Mouse (Mus musculus): ENCODE measurements around the gene Timm50. TPM values are rescaled to one million over a fixed set of nuclear protein-coding genes. Genes with fewer than 3 reads are reported as not detected.

The Timm50 gene
- polyA plus RNA-seq, 1 experiment from 2014 or later: 146 TPM

- ATAC-seq: no peak
- H3K27ac ChIP-seq: no peak overlapping the region
Observed at GRCm38 (mm10) chr7:28321974-28322720, 10.3 kb upstream of the Timm50 start.

GRCm38 (mm10) chr7:28318714-28319113, 6.8 kb upstream of the Timm50 start:
- H3K4me1 ChIP-seq: no peaks in the 10 kb centered on the region; the same call in 1 of the 2 replicates
- 89% methylated on average over 17 of the region's 17 CpGs for WGBS (ENCODE audit: insufficient replicate concordance)
- peaks cover 99% of the 10 kb centered on the region for H3K36me3 ChIP-seq
- no peaks in the 10 kb centered on the region for H3K9me3 ChIP-seq (replicated peaks)
- H3K9ac ChIP-seq: no peak overlapping the region
- no peaks in the 10 kb centered on the region for H3K27me3 ChIP-seq (replicated peaks)
- H3K4me2 ChIP-seq: no peak overlapping the region
- no peak for ATAC-seq
- no peak overlapping the region for H3K4me3 ChIP-seq
- no peak overlapping the region for H3K27ac ChIP-seq

More at GRCm38 (mm10) chr7:28321974-28322720, 10.3 kb upstream of the Timm50 start:
- Histone ChIP-seq H3K9ac (no peak overlapping the region), H3K27me3 (replicated peaks) (no peaks in the 10 kb centered on the region), H3K36me3 (peaks cover 100% of the 10 kb centered on the region), H3K4me2 (no peak overlapping the region), H3K4me3 (no peak overlapping the region), H3K9me3 (replicated peaks) (no peaks in the 10 kb centered on the region), H3K4me1 (no peaks in the 10 kb centered on the region; the same call in 1 of the 2 replicates)
- 78% methylated on average over 15 of the region's 15 CpGs for WGBS (ENCODE audit: insufficient replicate concordance)

- Histone ChIP-seq H3K4me2 (no peak overlapping the region), H3K9me3 (replicated peaks) (no peaks in the 10 kb centered on the region), H3K9ac (no peak overlapping the region), H3K36me3 (peaks cover 92% of the 10 kb centered on the region), H3K27ac (no peak overlapping the region), H3K4me3 (no peak overlapping the region), H3K27me3 (replicated peaks) (no peaks in the 10 kb centered on the region), H3K4me1 (peaks cover 2% of the 10 kb centered on the region)
- WGBS (ENCODE audit: insufficient replicate concordance): 76% methylated on average over 3 of the region's 3 CpGs
- no peak for ATAC-seq
Observed at GRCm38 (mm10) chr7:28318036-28318435, 6.2 kb upstream of the Timm50 start.

- Histone ChIP-seq H3K36me3 (peaks cover 69% of the 10 kb centered on the region), H3K27me3 (replicated peaks) (no peaks in the 10 kb centered on the region), H3K27ac (peak overlapping the region; percentile 57), H3K4me1 (peaks cover 29% of the 10 kb centered on the region), H3K9me3 (replicated peaks) (no peaks in the 10 kb centered on the region), H3K4me3 (peak overlapping the region; percentile 93), H3K9ac (peak overlapping the region; percentile 89), H3K4me2 (peak overlapping the region; percentile 92)
- ATAC-seq: peak; percentile 49
- WGBS (ENCODE audit: insufficient replicate concordance): 4% methylated on average over 35 of the region's 35 CpGs
Observed at GRCm38 (mm10) chr7:28311151-28311925, 534 bp downstream of the Timm50 start.

- peaks cover 29% of the 10 kb centered on the region for H3K4me1 ChIP-seq
- H3K4me2 ChIP-seq: no peak overlapping the region
- ATAC-seq: no peak
- H3K27ac ChIP-seq: no peak overlapping the region
- no peaks in the 10 kb centered on the region for H3K27me3 ChIP-seq (replicated peaks)
- no peaks in the 10 kb centered on the region for H3K9me3 ChIP-seq (replicated peaks)
- 63% methylated on average over 9 of the region's 9 CpGs for WGBS (ENCODE audit: insufficient replicate concordance)
- H3K36me3 ChIP-seq: peaks cover 69% of the 10 kb centered on the region
- no peak overlapping the region for H3K9ac ChIP-seq
- no peak overlapping the region for H3K4me3 ChIP-seq
Observed at GRCm38 (mm10) chr7:28309737-28310136, 2.1 kb downstream of the Timm50 start.

- H3K4me2 ChIP-seq: no peak overlapping the region
- peaks cover 61% of the 10 kb centered on the region for H3K36me3 ChIP-seq
- no peak overlapping the region for H3K9ac ChIP-seq
- no peak overlapping the region for H3K27ac ChIP-seq
- no peaks in the 10 kb centered on the region for H3K9me3 ChIP-seq (replicated peaks)
- H3K27me3 ChIP-seq (replicated peaks): peaks cover 24% of the 10 kb centered on the region
- WGBS (ENCODE audit: insufficient replicate concordance): 85% methylated on average over 8 of the region's 8 CpGs
- H3K4me1 ChIP-seq: peaks cover 28% of the 10 kb centered on the region
- ATAC-seq: no peak
- H3K4me3 ChIP-seq: no peak overlapping the region
Observed at GRCm38 (mm10) chr7:28306216-28306615, 5.7 kb downstream of the Timm50 start.

GRCm38 (mm10) chr7:28305641-28306040, 6.2 kb downstream of the Timm50 start:
- H3K4me1 ChIP-seq: peaks cover 27% of the 10 kb centered on the region
- H3K27ac ChIP-seq: no peak overlapping the region
- peaks cover 60% of the 10 kb centered on the region for H3K36me3 ChIP-seq
- H3K9me3 ChIP-seq (replicated peaks): no peaks in the 10 kb centered on the region
- H3K9ac ChIP-seq: no peak overlapping the region
- WGBS (ENCODE audit: insufficient replicate concordance): 86% methylated on average over 10 of the region's 10 CpGs
- H3K4me2 ChIP-seq: no peak overlapping the region
- H3K4me3 ChIP-seq: no peak overlapping the region
- ATAC-seq: no peak
- peaks cover 30% of the 10 kb centered on the region for H3K27me3 ChIP-seq (replicated peaks)

GRCm38 (mm10) chr7:28301616-28302433, 10.0 kb downstream of the Timm50 start, which contains the start of gene Dll3:
Gene Dll3 (minus strand): TSS chr7:28302238.
- peaks cover 21% of the 10 kb centered on the region for H3K36me3 ChIP-seq
- H3K9ac ChIP-seq: no peak within 1 kb of the TSS
- H3K4me1 ChIP-seq: peaks cover 20% of the 10 kb centered on the region
- peak within 1 kb of the TSS; percentile 23; the same call in 1 of the 2 replicates for H3K4me3 ChIP-seq
- H3K27me3 ChIP-seq (replicated peaks): peaks cover 66% of the 10 kb centered on the region
- ATAC-seq: peak; percentile 48; the same call in 1 of the 2 replicates
- 2% methylated on average over 30 of the region's 30 CpGs for WGBS (ENCODE audit: insufficient replicate concordance)
- peak within 1 kb of the TSS; percentile 53 for H3K4me2 ChIP-seq
- H3K9me3 ChIP-seq (replicated peaks): no peaks in the 10 kb centered on the region
- no peak within 1 kb of the TSS for H3K27ac ChIP-seq

GRCm38 (mm10) chr7:28298837-28299625, 12.8 kb downstream of the Timm50 start:
- WGBS (ENCODE audit: insufficient replicate concordance): 22% methylated on average over 43 of the region's 43 CpGs
- H3K4me3 ChIP-seq: no peak overlapping the region
- ATAC-seq: no peak

GRCm38 (mm10) chr7:28294481-28294880, 17.4 kb downstream of the Timm50 start:
- H3K4me3 ChIP-seq: peak overlapping the region; percentile 51
- 3% methylated on average over 57 of the region's 63 CpGs for WGBS (ENCODE audit: insufficient replicate concordance)
- H3K4me1 ChIP-seq: peaks cover 24% of the 10 kb centered on the region
- H3K9me3 ChIP-seq (replicated peaks): no peaks in the 10 kb centered on the region
- H3K27me3 ChIP-seq (replicated peaks): peaks cover 97% of the 10 kb centered on the region
- H3K4me2 ChIP-seq: peak overlapping the region; percentile 72
- no peak overlapping the region for H3K27ac ChIP-seq
- peak; percentile 48 for ATAC-seq
- H3K9ac ChIP-seq: 0 out of 2 replicates have a peak overlapping the region, but pooled peaks have one; percentile 42
- H3K36me3 ChIP-seq: no peaks in the 10 kb centered on the region

More at GRCm38 (mm10) chr7:28298837-28299625, 12.8 kb downstream of the Timm50 start:
- Histone ChIP-seq H3K4me2 (peak overlapping the region; percentile 29; the same call in 1 of the 2 replicates), H3K27ac (no peak overlapping the region), H3K9ac (no peak overlapping the region), H3K4me1 (peaks cover 28% of the 10 kb centered on the region), H3K27me3 (replicated peaks) (peaks cover 93% of the 10 kb centered on the region), H3K36me3 (no peaks in the 10 kb centered on the region), H3K9me3 (replicated peaks) (no peaks in the 10 kb centered on the region)
